Mouse (Mus musculus) gastrocnemius, postnatal 25 days (tissue): ENCODE results near the gene Scoc. TPM values are rescaled to one million over a fixed set of nuclear protein-coding genes. Genes with fewer than 3 reads are reported as not detected.

Source experiments
- DNase-seq: peaks from one replicate; pipeline ENCODE4 v3.0.0; 2022
- total RNA-seq, 2 experiments: library from RNA; stranded (reverse); gene quantifications; 1 replicate in 1 of 2; 2 replicates in 1 of 2; pipeline ENCODE4 v1.2.3; 2021

Gene Scoc
- total RNA-seq, 2 experiments from 2014 or later, result 40.0 to 43.9 TPM

GRCm38 (mm10) chr8:83397726-83398125 is 60.5 kb downstream of the Scoc start:
- DNase-seq, result no peak

DNA sequence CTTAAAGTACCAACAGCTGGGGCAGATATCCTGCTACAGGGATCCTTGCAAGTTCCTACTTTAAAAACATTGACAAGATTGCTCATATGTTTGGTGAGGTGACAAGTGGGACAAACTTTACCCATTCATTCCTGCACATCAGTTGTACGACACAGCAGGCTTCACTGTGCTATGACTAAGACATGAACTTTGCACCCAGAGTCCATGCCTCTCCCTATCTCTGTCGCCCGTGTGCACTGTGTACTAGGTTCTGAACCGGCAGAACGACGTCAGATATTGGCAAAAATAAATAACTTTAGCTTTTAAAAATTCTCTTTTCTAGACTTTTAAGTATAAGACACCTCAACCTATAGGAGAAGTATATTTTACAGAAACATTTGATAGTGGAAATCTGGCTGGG is 61.5 kb downstream of the Scoc start:
- DNase-seq, result no peak

DNA sequence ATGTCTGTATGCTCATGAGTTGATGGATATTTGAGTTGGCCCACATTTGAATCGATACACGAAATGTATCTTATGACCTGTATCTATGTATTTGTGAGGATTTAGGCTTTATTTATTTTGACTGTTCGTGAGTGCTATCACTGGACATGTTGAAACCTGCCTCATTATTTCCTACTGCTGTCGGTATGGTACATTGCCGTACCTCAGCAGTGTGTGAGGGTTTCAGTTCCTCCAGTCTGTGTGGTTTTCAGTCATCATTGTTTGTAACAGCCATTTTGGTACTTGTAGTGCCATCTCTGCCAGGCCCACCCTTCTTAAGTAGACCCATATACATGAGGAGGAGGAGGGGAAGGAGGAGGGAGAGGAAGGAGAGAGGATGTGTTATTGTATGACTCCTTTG is 63.9 kb downstream of the Scoc start:
- DNase-seq, result no peak

- DNase-seq, result no peak
These were observed 65.7 kb downstream of the Scoc start for GRCm38 (mm10) chr8:83392521-83392920.

DNA sequence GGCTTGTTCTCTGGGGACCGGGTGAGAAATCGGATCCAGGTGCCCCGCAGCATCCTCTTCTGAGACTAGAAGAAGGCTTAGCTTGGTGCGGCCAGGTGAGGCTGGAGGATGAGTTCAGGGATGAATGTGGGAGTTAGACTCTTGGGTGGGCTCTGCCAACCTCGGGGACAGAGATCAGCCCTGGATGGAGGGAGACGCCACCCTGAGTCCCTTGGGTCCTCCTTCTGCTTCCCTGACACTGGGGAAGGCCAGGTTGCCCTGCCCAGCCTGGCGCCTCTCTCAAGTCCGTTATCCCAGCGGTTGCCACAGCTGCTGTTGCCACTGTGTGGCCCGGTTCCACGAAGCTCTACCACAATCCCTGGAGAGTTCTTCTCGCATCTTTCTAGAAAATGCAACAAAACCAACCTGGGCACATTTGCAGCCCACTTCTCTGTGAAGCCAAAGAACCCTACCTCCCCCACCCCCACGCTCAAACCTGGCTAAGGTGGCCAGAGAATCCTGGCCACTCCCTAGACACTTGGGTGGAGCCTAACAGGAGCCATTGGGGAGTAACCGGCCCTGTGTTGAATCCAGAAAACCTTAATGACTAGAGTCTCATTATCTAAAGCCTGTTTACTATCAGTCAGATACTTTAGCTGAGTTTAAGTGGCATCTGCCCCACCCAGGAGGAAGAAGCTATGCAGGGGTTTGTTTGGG is 68.0 kb downstream of the Scoc start:
- DNase-seq, result no peak

- DNase-seq, result no peak
These were observed 68.7 kb downstream of the Scoc start, which contains the start of gene Clgn for GRCm38 (mm10) chr8:83389316-83390005. TSS of gene Clgn (plus strand) at chr8:83389867.

GRCm38 (mm10) chr8:83382850-83383249 is 75.3 kb downstream of the Scoc start:
- no peak for DNase-seq

- no peak for DNase-seq
These were observed 77.2 kb downstream of the Scoc start for GRCm38 (mm10) chr8:83381016-83381415.

DNA sequence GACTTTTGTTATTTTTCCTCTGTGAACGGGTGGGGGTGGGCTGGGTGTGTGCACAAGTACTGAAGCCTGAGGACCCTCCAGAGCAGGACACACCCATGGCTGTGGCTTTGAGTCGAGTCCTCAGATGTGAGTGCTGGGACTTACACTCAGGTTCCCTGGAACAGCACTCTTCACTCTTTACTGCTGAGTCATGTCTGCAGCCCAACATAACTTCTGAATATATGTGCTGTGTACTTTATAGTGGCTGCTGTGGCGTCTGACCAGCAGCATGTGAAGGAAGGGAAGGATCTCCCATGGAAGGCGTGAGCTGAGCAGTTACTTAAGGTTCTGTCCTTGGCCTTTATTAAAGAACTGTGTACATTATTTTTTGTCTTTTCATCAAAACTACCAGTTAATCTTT is 78.0 kb downstream of the Scoc start:
- no peak for DNase-seq

Other genes with a start within 250 kb of the Scoc start
- not detected for gene Ucp1, start 168.0 kb downstream of the Scoc start, total RNA-seq
- gene Elmod2, start 125.9 kb downstream of the Scoc start, total RNA-seq, result 1 to 10 TPM; 5.9 to 8.0 TPM
- not detected for gene Mgat4d, start 109.9 kb downstream of the Scoc start, total RNA-seq
- gene Clgn, start 68.5 kb downstream of the Scoc start, total RNA-seq, result not detected
- not detected for gene Olfr370, start 77.4 kb upstream of the Scoc start, total RNA-seq
- gene Ndufb7, start 108.3 kb upstream of the Scoc start, total RNA-seq, result 100 to 1,000 TPM; 349 to 360 TPM
- gene Tecr, start 149.6 kb upstream of the Scoc start, total RNA-seq, result 100 to 1,000 TPM; 313 to 489 TPM
- 1 to 10 TPM; 4.6 to 6.0 TPM for gene Dnajb1, start 149.8 kb upstream of the Scoc start, total RNA-seq
- gene Gipc1, start 194.3 kb upstream of the Scoc start, total RNA-seq, result 10 to 100 TPM; 18.9 to 20.4 TPM
- under 1 TPM; 0.13 to 0.15 TPM for gene Ptger1, start 208.3 kb upstream of the Scoc start, total RNA-seq
- 10 to 100 TPM; 34.4 to 47.5 TPM for gene Pkn1, start 240.8 kb upstream of the Scoc start, total RNA-seq